Mouse (Mus musculus): ENCODE measurements at regions not wholly inside any gene's neighbourhood (a gene's known extent, or its start where the extent isn't known, plus 50 kb on each side); places are given as distances from the start of the nearest gene placed in this dataset.
A peak's percentile ranks its signal among the peaks of the same experiment; 100 is the strongest.

- H3K4me1 ChIP-seq (replicated peaks; ENCODE audit: control insufficient read depth, insufficient read depth, low read length), result peaks cover 4% of the 10 kb centered on the region; the same call in 1 of the 2 replicates
- no peak overlapping the region for H3K9ac ChIP-seq (ENCODE audit: low read length)
- 37% methylated on average over 1 of the region's 1 CpGs for WGBS
- no peak overlapping the region for H3K4me2 ChIP-seq (ENCODE audit: low read depth, low read length)
- peak overlapping the region; percentile 68 for H3K27ac ChIP-seq (ENCODE audit: low read length)
- no peaks in the 10 kb centered on the region for H3K27me3 ChIP-seq (ENCODE audit: control insufficient read depth, insufficient read depth, low read depth, low read length)
- no peaks in the 10 kb centered on the region for H3K36me3 ChIP-seq (ENCODE audit: control insufficient read depth, insufficient read depth, low read length)
- no peak overlapping the region for H3K4me3 ChIP-seq (ENCODE audit: low read length)
- H3K9me3 ChIP-seq (ENCODE audit: control insufficient read depth, low read length), result no peaks in the 10 kb centered on the region
- ATAC-seq (ENCODE audit: low read depth), result peak; percentile 79
Observed at GRCm38 (mm10) chr12:91965937-91966336, 117.0 kb upstream of the Sel1l start.

DNA sequence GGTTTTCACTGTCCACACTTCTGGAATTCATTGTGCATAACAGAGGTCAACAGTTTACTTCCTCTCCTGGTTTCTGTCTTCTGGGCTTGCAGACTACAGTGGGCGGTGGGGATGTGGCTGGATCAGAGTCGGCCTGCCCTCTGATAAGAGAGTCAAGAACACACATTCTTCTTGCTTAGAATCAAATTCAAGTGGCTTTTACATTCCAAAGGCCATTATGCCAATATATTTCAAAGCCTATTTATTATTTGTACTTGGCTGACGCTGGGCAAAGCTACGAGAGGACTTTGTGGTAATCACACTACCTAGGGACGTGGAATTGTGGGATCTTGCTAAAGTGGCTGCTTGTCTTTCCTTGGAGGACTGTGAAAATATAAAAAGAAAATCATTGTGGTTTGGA, 114.3 kb upstream of the Sel1l start:
- Histone ChIP-seq H3K4me1 (replicated peaks; ENCODE audit: control insufficient read depth, insufficient read depth, low read length) (peaks cover 4% of the 10 kb centered on the region; the same call in 1 of the 2 replicates), H3K27ac (ENCODE audit: low read length) (peak overlapping the region; percentile 95), H3K27me3 (ENCODE audit: control insufficient read depth, insufficient read depth, low read depth, low read length) (no peaks in the 10 kb centered on the region), H3K9ac (ENCODE audit: low read length) (no peak overlapping the region), H3K36me3 (ENCODE audit: control insufficient read depth, insufficient read depth, low read length) (no peaks in the 10 kb centered on the region), H3K9me3 (ENCODE audit: control insufficient read depth, low read length) (no peaks in the 10 kb centered on the region), H3K4me2 (ENCODE audit: low read depth, low read length) (no peak overlapping the region), H3K4me3 (ENCODE audit: low read length) (no peak overlapping the region)
- peak; percentile 88 for ATAC-seq (ENCODE audit: low read depth)
- 36% methylated on average over 5 of the region's 5 CpGs for WGBS

GRCm38 (mm10) chr12:91958086-91958485, 109.1 kb upstream of the Sel1l start:
- no peaks in the 10 kb centered on the region; the same call in 1 of the 2 replicates for H3K4me1 ChIP-seq (replicated peaks; ENCODE audit: control insufficient read depth, insufficient read depth, low read length)
- no peak overlapping the region for H3K27ac ChIP-seq (ENCODE audit: low read length)
- WGBS, result 31% methylated on average over 4 of the region's 4 CpGs
- H3K27me3 ChIP-seq (ENCODE audit: control insufficient read depth, insufficient read depth, low read depth, low read length), result no peaks in the 10 kb centered on the region
- ATAC-seq (ENCODE audit: low read depth), result no peak
- no peak overlapping the region for H3K4me2 ChIP-seq (ENCODE audit: low read depth, low read length)
- H3K9ac ChIP-seq (ENCODE audit: low read length), result no peak overlapping the region
- H3K9me3 ChIP-seq (ENCODE audit: control insufficient read depth, low read length), result no peaks in the 10 kb centered on the region
- H3K36me3 ChIP-seq (ENCODE audit: control insufficient read depth, insufficient read depth, low read length), result no peaks in the 10 kb centered on the region
- H3K4me3 ChIP-seq (ENCODE audit: low read length), result no peak overlapping the region

DNA sequence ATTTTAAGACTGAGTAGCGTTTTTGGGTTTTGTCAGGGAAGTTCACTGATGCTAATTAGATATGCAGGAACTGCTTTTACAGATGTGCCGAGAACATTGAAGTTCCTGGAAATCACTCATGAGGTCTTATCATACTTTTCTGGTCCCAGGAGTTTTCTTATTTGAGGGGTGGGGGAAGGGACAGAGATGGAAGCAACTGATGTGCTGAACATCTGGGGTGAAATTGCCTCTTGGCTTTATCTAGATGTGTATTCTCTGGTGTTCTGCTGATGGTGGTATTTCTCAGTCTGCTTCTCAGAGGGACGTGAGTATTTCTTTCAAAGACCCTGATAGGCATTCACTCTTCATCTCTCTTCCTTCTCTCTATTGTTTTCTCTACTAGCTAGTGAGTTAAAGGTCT, 107.5 kb upstream of the Sel1l start:
- no peak overlapping the region for H3K4me3 ChIP-seq (ENCODE audit: low read length)
- no peaks in the 10 kb centered on the region for H3K36me3 ChIP-seq (ENCODE audit: control insufficient read depth, insufficient read depth, low read length)
- no peaks in the 10 kb centered on the region for H3K27me3 ChIP-seq (ENCODE audit: control insufficient read depth, insufficient read depth, low read depth, low read length)
- no peaks in the 10 kb centered on the region for H3K9me3 ChIP-seq (ENCODE audit: control insufficient read depth, low read length)
- no peak overlapping the region for H3K4me2 ChIP-seq (ENCODE audit: low read depth, low read length)
- no peak overlapping the region for H3K27ac ChIP-seq (ENCODE audit: low read length)
- H3K4me1 ChIP-seq (replicated peaks; ENCODE audit: control insufficient read depth, insufficient read depth, low read length), result no peaks in the 10 kb centered on the region
- no peak for ATAC-seq (ENCODE audit: low read depth)
- H3K9ac ChIP-seq (ENCODE audit: low read length), result no peak overlapping the region
- 69% methylated on average over 3 of the region's 3 CpGs for WGBS

GRCm38 (mm10) chr12:91948602-91949167, 99.7 kb upstream of the Sel1l start:
- Histone ChIP-seq H3K4me2 (ENCODE audit: low read depth, low read length) (no peak overlapping the region), H3K36me3 (ENCODE audit: control insufficient read depth, insufficient read depth, low read length) (no peaks in the 10 kb centered on the region), H3K9me3 (ENCODE audit: control insufficient read depth, low read length) (no peaks in the 10 kb centered on the region), H3K9ac (ENCODE audit: low read length) (no peak overlapping the region), H3K4me1 (replicated peaks; ENCODE audit: control insufficient read depth, insufficient read depth, low read length) (peaks cover 5% of the 10 kb centered on the region; the same call in 1 of the 2 replicates), H3K27me3 (ENCODE audit: control insufficient read depth, insufficient read depth, low read depth, low read length) (no peaks in the 10 kb centered on the region), H3K27ac (ENCODE audit: low read length) (peak overlapping the region; percentile 84), H3K4me3 (ENCODE audit: low read length) (no peak overlapping the region)
- 24% methylated on average over 8 of the region's 8 CpGs for WGBS
- ATAC-seq (ENCODE audit: low read depth), result peak; percentile 90

GRCm38 (mm10) chr12:91947998-91948397, 99.0 kb upstream of the Sel1l start:
- H3K36me3 ChIP-seq (ENCODE audit: control insufficient read depth, insufficient read depth, low read length), result no peaks in the 10 kb centered on the region
- no peak for ATAC-seq (ENCODE audit: low read depth)
- H3K9ac ChIP-seq (ENCODE audit: low read length), result no peak overlapping the region
- H3K27ac ChIP-seq (ENCODE audit: low read length), result peak overlapping the region; percentile 84
- H3K27me3 ChIP-seq (ENCODE audit: control insufficient read depth, insufficient read depth, low read depth, low read length), result no peaks in the 10 kb centered on the region
- no peak overlapping the region for H3K4me2 ChIP-seq (ENCODE audit: low read depth, low read length)
- no peaks in the 10 kb centered on the region for H3K9me3 ChIP-seq (ENCODE audit: control insufficient read depth, low read length)
- H3K4me3 ChIP-seq (ENCODE audit: low read length), result no peak overlapping the region
- WGBS, result 44% methylated on average over 3 of the region's 3 CpGs
- H3K4me1 ChIP-seq (replicated peaks; ENCODE audit: control insufficient read depth, insufficient read depth, low read length), result peaks cover 5% of the 10 kb centered on the region; the same call in 1 of the 2 replicates

DNA sequence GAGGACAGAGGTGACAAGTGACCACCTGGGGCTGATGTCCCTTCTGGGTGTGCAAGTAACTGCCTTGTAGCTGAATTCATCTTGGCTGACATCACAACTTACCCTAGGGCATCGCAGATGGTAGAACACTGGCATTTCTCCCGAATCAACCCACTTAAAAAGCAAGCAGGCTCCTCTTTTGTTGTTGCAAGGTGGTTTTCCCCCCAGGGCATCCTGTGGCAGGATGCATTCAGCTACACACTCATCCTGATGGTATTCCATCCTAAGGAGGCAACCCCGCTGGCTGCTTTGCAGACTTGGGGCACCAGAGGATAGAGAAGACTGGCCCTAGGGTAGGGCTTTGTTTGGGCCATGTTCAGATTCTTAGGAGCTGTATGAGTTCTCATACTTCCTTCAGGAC, 97.6 kb upstream of the Sel1l start:
- 85% methylated on average over 3 of the region's 3 CpGs for WGBS
- no peak overlapping the region for H3K4me3 ChIP-seq (ENCODE audit: low read length)
- H3K4me1 ChIP-seq (replicated peaks; ENCODE audit: control insufficient read depth, insufficient read depth, low read length), result peaks cover 5% of the 10 kb centered on the region; the same call in 1 of the 2 replicates
- no peak overlapping the region for H3K9ac ChIP-seq (ENCODE audit: low read length)
- H3K27me3 ChIP-seq (ENCODE audit: control insufficient read depth, insufficient read depth, low read depth, low read length), result no peaks in the 10 kb centered on the region
- H3K9me3 ChIP-seq (ENCODE audit: control insufficient read depth, low read length), result no peaks in the 10 kb centered on the region
- no peaks in the 10 kb centered on the region for H3K36me3 ChIP-seq (ENCODE audit: control insufficient read depth, insufficient read depth, low read length)
- no peak overlapping the region for H3K27ac ChIP-seq (ENCODE audit: low read length)
- no peak for ATAC-seq (ENCODE audit: low read depth)
- no peak overlapping the region for H3K4me2 ChIP-seq (ENCODE audit: low read depth, low read length)

GRCm38 (mm10) chr12:91932490-91933361, 83.8 kb upstream of the Sel1l start:
- WGBS, result 28% methylated on average over 7 of the region's 7 CpGs
- Histone ChIP-seq H3K9ac (ENCODE audit: low read length) (no peak overlapping the region), H3K4me1 (replicated peaks; ENCODE audit: control insufficient read depth, insufficient read depth, low read length) (no peaks in the 10 kb centered on the region), H3K4me2 (ENCODE audit: low read depth, low read length) (no peak overlapping the region), H3K9me3 (ENCODE audit: control insufficient read depth, low read length) (no peaks in the 10 kb centered on the region), H3K4me3 (ENCODE audit: low read length) (no peak overlapping the region), H3K36me3 (ENCODE audit: control insufficient read depth, insufficient read depth, low read length) (no peaks in the 10 kb centered on the region), H3K27ac (ENCODE audit: low read length) (peak overlapping the region; percentile 38), H3K27me3 (ENCODE audit: control insufficient read depth, insufficient read depth, low read depth, low read length) (no peaks in the 10 kb centered on the region)
- ATAC-seq (ENCODE audit: low read depth), result peak; percentile 62

DNA sequence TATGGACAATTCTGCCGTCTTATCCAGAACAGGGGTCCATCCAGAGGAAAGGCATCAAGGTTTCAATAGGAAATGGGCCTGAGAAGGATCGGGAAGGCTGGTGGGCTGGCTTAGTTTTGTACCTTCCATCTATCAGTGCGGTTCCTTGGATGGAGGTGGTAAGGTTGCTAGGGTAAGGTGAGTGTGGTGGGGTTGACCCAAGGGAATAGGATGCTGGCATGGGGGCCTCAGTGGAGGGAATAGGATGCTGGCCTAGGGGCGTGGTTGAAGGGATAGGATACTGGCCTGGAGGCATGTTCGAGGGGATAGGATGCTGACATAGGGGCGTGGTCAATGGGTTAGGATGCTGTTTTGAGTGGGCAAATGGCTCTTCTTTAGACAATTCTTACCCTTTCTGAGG, 82.6 kb upstream of the Sel1l start:
- no peaks in the 10 kb centered on the region for H3K4me1 ChIP-seq (replicated peaks; ENCODE audit: control insufficient read depth, insufficient read depth, low read length)

More for the DNA sequence above, 82.6 kb upstream of the Sel1l start:
- H3K27ac ChIP-seq (ENCODE audit: low read length), result no peak overlapping the region
- no peak overlapping the region for H3K4me2 ChIP-seq (ENCODE audit: low read depth, low read length)
- H3K4me3 ChIP-seq (ENCODE audit: low read length), result no peak overlapping the region
- no peak for ATAC-seq (ENCODE audit: low read depth)
- no peaks in the 10 kb centered on the region for H3K27me3 ChIP-seq (ENCODE audit: control insufficient read depth, insufficient read depth, low read depth, low read length)
- H3K36me3 ChIP-seq (ENCODE audit: control insufficient read depth, insufficient read depth, low read length), result no peaks in the 10 kb centered on the region
- H3K9me3 ChIP-seq (ENCODE audit: control insufficient read depth, low read length), result no peaks in the 10 kb centered on the region
- WGBS, result 83% methylated on average over 6 of the region's 6 CpGs
- H3K9ac ChIP-seq (ENCODE audit: low read length), result no peak overlapping the region
